Mouse (Mus musculus) G1E (cell line): ENCODE data around the gene Tinagl1. TPM values are rescaled to one million over a fixed set of nuclear protein-coding genes. Genes with fewer than 3 reads are reported as not detected.

Experiments
- ATAC-seq: 2 replicates; pipeline ENCODE4 v1.8.0; 2016; ENCODE audit warnings: mild to moderate bottlenecking; ENCODE audit not compliant: insufficient number of reproducible peaks, poor library complexity, low FRiP score, severe bottlenecking; ENCODE audit errors: extremely low read depth
- DNase-seq: peaks from one replicate; pipeline ENCODE4 v3.0.0; 2012; ENCODE audit warnings: low spot score
- H3K27me3 ChIP-seq: 2 replicates; pipeline ENCODE4 v1.6.1; 2012; ENCODE audit warnings: mild to moderate bottlenecking, low read length, inconsistent platforms; ENCODE audit not compliant: insufficient read depth
- H3K36me3 ChIP-seq: replicated peaks from 2 replicates; pipeline ENCODE3; 2012; ENCODE audit warnings: mild to moderate bottlenecking, inconsistent platforms
- H3K4me1 ChIP-seq: 2 replicates; pipeline ENCODE4 v1.6.1; 2012; ENCODE audit warnings: low read depth, low read length, inconsistent platforms, mixed read lengths; ENCODE audit not compliant: insufficient read depth
- H3K4me3 ChIP-seq: 2 replicates; pipeline ENCODE4 v1.5.1; 2012; ENCODE audit warnings: low read depth, mild to moderate bottlenecking, inconsistent platforms, low read length, moderate library complexity, mixed read lengths
- H3K9me3 ChIP-seq: replicated peaks from 2 replicates; pipeline ENCODE4 v1.6.1; 2012; ENCODE audit warnings: inconsistent platforms
- CTCF ChIP-seq: IDR thresholded peaks from 2 replicates; pipeline ENCODE4 v1.5.1; 2012; ENCODE audit warnings: low read depth, low read length, inconsistent platforms, mixed read lengths
- GATA1 ChIP-seq: IDR thresholded peaks from 2 replicates; pipeline ENCODE4 v1.6.1; 2012; ENCODE audit warnings: borderline replicate concordance, low read length, inconsistent platforms, mixed read lengths
- GATA2 ChIP-seq: IDR thresholded peaks from 2 replicates; pipeline ENCODE4 v1.6.1; 2012; ENCODE audit warnings: low read depth, low read length, inconsistent platforms, borderline replicate concordance
- POLR2AphosphoS5 ChIP-seq: IDR thresholded peaks from 2 replicates; pipeline ENCODE4 v1.6.1; 2012; ENCODE audit warnings: low read depth, low read length, inconsistent platforms; ENCODE audit not compliant: insufficient replicate concordance
- TAL1 ChIP-seq: conservative IDR thresholded peaks from 2 replicates; pipeline ENCODE4 v1.6.1; 2012; ENCODE audit warnings: low read depth, low read length, inconsistent platforms, mixed read lengths
- polyA plus RNA-seq: library from polyadenylated mRNA; stranded (reverse); fragments of >175 nt; gene quantifications from 2 replicates; pipeline ENCODE4 v1.2.3, GENCODE M21; 2012
- total RNA-seq, 2 experiments: library from RNA; stranded (forward) in 1 of 2; stranded (reverse) in 1 of 2; fragments of 200-1000 nt in 1 of 2; fragments of >200 nt in 1 of 2; fragmentation: Nextera tagmentation in 1 of 2; gene quantifications; 2 replicates each; pipeline ENCODE4 v1.2.3; 2014 to 2017

The Tinagl1 gene
- total and polyA plus RNA-seq, 3 experiments: 0.08 to 3.2 (median 0.38) TPM

DNA sequence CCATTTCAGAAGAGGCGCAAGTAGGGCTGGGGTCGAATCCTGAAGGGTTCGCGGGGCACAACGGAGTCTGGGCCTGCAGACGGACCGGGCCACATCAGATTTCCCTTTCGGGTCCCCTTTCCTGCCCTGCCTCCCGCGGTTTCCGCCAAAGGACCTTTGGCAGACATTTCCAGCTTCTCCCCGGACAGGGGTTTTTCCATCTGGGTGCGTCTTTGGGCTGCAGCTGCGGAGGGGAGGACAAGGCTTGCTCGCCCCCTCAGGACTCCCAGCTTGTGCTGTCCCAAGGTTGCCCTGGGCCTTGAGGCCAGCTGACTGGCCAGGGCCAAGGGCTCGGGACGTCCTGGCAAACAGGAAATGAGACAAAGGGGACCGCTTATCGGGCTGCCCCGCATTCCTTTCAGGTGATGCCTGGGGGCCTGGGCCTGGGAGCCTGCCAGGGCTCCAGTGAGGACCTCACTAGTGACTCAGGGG lies 11.5 kb downstream of the Tinagl1 start:
- Histone ChIP-seq H3K9me3 (no peaks in the 10 kb centered on the region), H3K4me1 (peaks cover 4% of the 10 kb centered on the region), H3K27me3 (peaks cover 23% of the 10 kb centered on the region), H3K4me3 (no peak overlapping the region), H3K36me3 (peaks cover 15% of the 10 kb centered on the region)
- TF ChIP-seq CTCF (no peak), GATA1 (no peak), GATA2 (no peak), TAL1 (no peak), POLR2AphosphoS5 (no peak)
- DNase-seq (no peak), ATAC-seq (no peak)

- no peak for ATAC-seq
- no peak overlapping the region for H3K4me3 ChIP-seq
- no peak for DNase-seq
- H3K9me3 ChIP-seq: no peaks in the 10 kb centered on the region
- H3K4me1 ChIP-seq: no peaks in the 10 kb centered on the region
- TF ChIP-seq GATA2: no peak
- TF ChIP-seq CTCF: no peak
- no peak for TF ChIP-seq TAL1
- no peak for TF ChIP-seq POLR2AphosphoS5
- no peak for TF ChIP-seq GATA1
- peaks cover 27% of the 10 kb centered on the region for H3K27me3 ChIP-seq
- H3K36me3 ChIP-seq: peaks cover 6% of the 10 kb centered on the region
These were observed 13.6 kb downstream of the Tinagl1 start for GRCm38 (mm10) chr4:130161349-130161748.

GRCm38 (mm10) chr4:130156812-130157371 lies 18.0 kb downstream of the Tinagl1 start:
- H3K36me3 ChIP-seq: no peaks in the 10 kb centered on the region
- ATAC-seq: no peak
- no peaks in the 10 kb centered on the region for H3K4me1 ChIP-seq
- peaks cover 31% of the 10 kb centered on the region for H3K27me3 ChIP-seq
- no peak for DNase-seq
- TF ChIP-seq TAL1: no peak
- TF ChIP-seq GATA2: no peak
- no peak for TF ChIP-seq POLR2AphosphoS5
- no peak for TF ChIP-seq CTCF
- no peak for TF ChIP-seq GATA1
- H3K4me3 ChIP-seq: no peak overlapping the region
- no peaks in the 10 kb centered on the region for H3K9me3 ChIP-seq

DNA sequence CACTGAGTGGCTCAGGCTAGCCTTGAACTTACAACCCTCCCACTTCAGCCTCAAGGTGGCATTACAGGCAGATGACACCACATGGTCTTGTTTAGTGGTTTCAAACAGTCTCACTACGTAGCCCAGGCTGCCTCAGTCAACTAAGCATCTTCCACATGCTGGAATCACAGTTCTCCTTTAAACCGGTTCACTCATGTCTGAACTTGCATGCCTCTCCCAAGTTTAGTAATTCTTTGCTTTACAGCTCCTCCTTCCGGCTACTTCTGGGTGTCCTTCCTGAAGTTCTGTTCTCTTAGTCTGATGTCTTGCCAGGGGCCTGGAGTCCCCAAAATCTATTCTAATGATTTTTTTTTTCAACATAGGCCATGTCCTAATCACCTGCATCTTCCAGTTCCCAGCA lies 20.7 kb downstream of the Tinagl1 start:
- Histone ChIP-seq H3K4me1 (no peaks in the 10 kb centered on the region), H3K4me3 (no peak overlapping the region), H3K9me3 (no peaks in the 10 kb centered on the region), H3K36me3 (no peaks in the 10 kb centered on the region), H3K27me3 (peaks cover 42% of the 10 kb centered on the region)
- TF ChIP-seq GATA1: no peak
- no peak for TF ChIP-seq POLR2AphosphoS5
- no peak for TF ChIP-seq TAL1
- TF ChIP-seq GATA2: no peak
- no peak for TF ChIP-seq CTCF
- no peak for ATAC-seq
- no peak for DNase-seq

- Histone ChIP-seq H3K36me3 (no peaks in the 10 kb centered on the region), H3K9me3 (0 out of 2 replicates have a peak, but pooled peaks cover 2% of the 10 kb centered on the region), H3K27me3 (peaks cover 48% of the 10 kb centered on the region), H3K4me1 (no peaks in the 10 kb centered on the region), H3K4me3 (no peak overlapping the region)
- DNase-seq (no peak), ATAC-seq (no peak)
- TF ChIP-seq GATA1: no peak
- TF ChIP-seq TAL1: no peak
- TF ChIP-seq GATA2: no peak
- TF ChIP-seq POLR2AphosphoS5: no peak
- TF ChIP-seq CTCF: no peak
These were observed 26.5 kb downstream of the Tinagl1 start for GRCm38 (mm10) chr4:130148405-130148804.

DNA sequence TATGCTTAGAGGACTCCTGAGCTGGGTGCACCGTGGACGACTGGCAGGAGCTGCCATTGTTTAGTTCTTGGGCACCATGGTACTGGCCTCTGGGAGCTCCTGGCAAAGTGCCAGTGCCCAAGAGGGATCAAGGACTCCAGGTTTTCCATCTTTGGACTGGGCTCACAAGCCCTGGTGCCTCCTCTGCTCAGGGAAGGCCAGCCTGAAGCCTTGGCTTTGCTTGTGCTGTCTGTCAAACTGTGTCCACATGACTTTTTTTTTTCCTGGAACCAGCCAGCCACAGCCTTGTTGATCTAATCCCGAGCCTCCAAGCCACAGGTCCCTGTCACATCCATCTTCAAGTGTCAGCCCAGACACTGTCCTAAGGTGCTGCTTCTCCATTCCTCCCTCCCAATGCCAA lies 33.1 kb downstream of the Tinagl1 start:
- Histone ChIP-seq H3K4me3 (no peak overlapping the region), H3K4me1 (peaks cover 3% of the 10 kb centered on the region; the same call in 1 of the 2 replicates), H3K27me3 (peaks cover 65% of the 10 kb centered on the region), H3K36me3 (no peaks in the 10 kb centered on the region), H3K9me3 (0 out of 2 replicates have a peak, but pooled peaks cover 2% of the 10 kb centered on the region)
- no peak for DNase-seq
- TF ChIP-seq CTCF (no peak), POLR2AphosphoS5 (no peak), GATA2 (no peak), GATA1 (no peak), TAL1 (no peak)
- no peak for ATAC-seq
